ENCODE assay signal across 9 mouse cellular contexts in the genomic region with DNA sequence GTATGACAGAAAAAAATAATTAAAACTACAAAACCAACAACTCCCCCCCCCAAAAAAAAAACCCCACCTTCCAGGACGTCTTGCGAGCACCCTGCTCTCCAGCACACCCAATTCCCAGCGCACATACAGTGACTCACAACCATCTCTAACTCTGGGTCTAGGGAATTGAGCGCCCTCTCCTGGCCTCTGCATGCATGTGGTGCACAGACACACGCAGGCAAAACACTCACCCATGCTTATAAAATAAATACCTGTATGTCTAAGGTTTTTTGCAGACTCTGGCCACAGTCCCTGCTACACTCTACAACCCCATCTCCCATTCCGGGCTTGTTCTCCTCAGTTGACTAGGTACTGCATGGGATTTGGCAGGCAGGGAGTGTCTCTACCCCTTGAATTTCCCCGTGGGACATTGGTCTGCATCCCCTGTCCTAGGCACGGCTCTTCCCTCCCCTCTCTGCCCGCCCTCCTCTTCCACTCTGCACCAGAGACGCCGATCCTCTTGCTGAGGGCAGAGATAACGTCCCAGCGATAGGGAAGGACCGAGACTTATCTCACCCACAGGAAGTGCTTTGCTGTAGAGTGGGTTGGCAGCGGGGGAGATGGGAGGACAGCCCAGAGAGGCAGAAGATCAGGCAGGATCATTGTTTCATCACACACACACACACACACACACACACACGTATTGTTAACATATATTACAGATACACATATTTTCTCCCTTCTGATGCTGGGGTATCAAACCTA. TPM values are rescaled to one million over a fixed set of nuclear protein-coding genes. Genes with fewer than 3 reads are reported as not detected.
A peak's percentile ranks its signal among the peaks of the same experiment; 100 is the strongest.
DNase-seq lines count a peak whose midpoint lies in the region; ATAC-seq and TF ChIP-seq lines count a peak whose summit lies in the region.
"Had no signal": no experiment of that assay in that cellular context is flagged by ENCODE, and none has a peak within 500 bp of the region (broad histone marks: within the 10 kb centered on the region; RNA-seq: fewer than 3 reads in every experiment).

No protein-coding gene starts in this region.

- ATAC-seq in G1E (ENCODE audit: extremely low read depth, insufficient number of reproducible peaks, low FRiP score, poor library complexity, severe bottlenecking): peak; percentile 90
- ATAC-seq in common myeloid progenitor, adult 5-6 weeks (replicated peaks; ENCODE audit: low read depth, poor library complexity, severe bottlenecking): peak; percentile 73
- ATAC-seq in megakaryocyte-erythroid progenitor cell, adult 5-6 weeks (replicated peaks; ENCODE audit: low FRiP score, low TSS enrichment, poor library complexity, severe bottlenecking): peak; percentile 84
- ATAC-seq in erythroblast, adult 5-6 weeks (replicated peaks; ENCODE audit: low FRiP score, poor library complexity, severe bottlenecking): no peak
- ATAC-seq: forebrain, embryonic 13.5 days had no signal

- peak; percentile 54 for TF ChIP-seq CTCF in G1E (IDR thresholded peaks at IDR 0.05; ENCODE audit: low read depth, low read length)

- peaks cover 61% of the 10 kb centered on the region for H3K4me1 ChIP-seq in G1E (ENCODE audit: insufficient read depth, low read depth, low read length)

- DNase-seq in layer of hippocampus, adult 9-11 months: peak; percentile 12
- DNase-seq in layer of hippocampus, adult 11-12 months (ENCODE audit: low spot score): no peak
- DNase-seq in G1E (ENCODE audit: low spot score): peak; percentile 90
- DNase-seq in urinary bladder, adult 2 months (ENCODE audit: low spot score): no peak

- H3K36me3 ChIP-seq in G1E (replicated peaks): peaks cover 20% of the 10 kb centered on the region

- H3K9me3 ChIP-seq in G1E (replicated peaks): peaks cover 2% of the 10 kb centered on the region; the same call in 1 of the 2 replicates

- no peaks in the 10 kb centered on the region for H3K27me3 ChIP-seq in G1E (ENCODE audit: insufficient read depth, low read length)

- H3K4me3 ChIP-seq in G1E (ENCODE audit: low read depth, low read length): peak overlapping the region; percentile 61; the same call in 1 of the 2 replicates
- H3K4me3 ChIP-seq: forebrain, embryonic 13.5 days had no signal

RNA-seq across cellular contexts. Expression of gene Tfeb, which starts 6.3 kb away (rescaled TPM):
- total RNA-seq in G1E (2014; fragmentation: Nextera tagmentation) (11.9 and 17.8 TPM in 2 replicates), G1E (2017) (10.7 and 11.6 TPM in 2 replicates)
- 57.0 and 73.2 TPM in 2 replicates for polyA plus RNA-seq in G1E (2012)
- 5.8 and 6.4 TPM in 2 replicates for total RNA-seq in common myeloid progenitor, adult 5-6 weeks (2017)
- 3.8 and 4.2 TPM in 2 replicates for total RNA-seq in megakaryocyte-erythroid progenitor cell, adult 5-6 weeks (2014; fragmentation: Nextera tagmentation)
- total RNA-seq in megakaryocyte-erythroid progenitor cell, adult 5-6 weeks (2017): 3.0 and 8.3 TPM in 2 replicates
- 14.5 and 20.3 TPM in 2 replicates for polyA plus RNA-seq in urinary bladder, adult 2 months (2012; rRNA removed)
- 4.6 and 6.7 TPM in 2 replicates for total RNA-seq in erythroblast, adult 5-6 weeks (2015; ENCODE audit: low replicate concordance)
- 3.8 and 9.4 TPM in 2 replicates for total RNA-seq in erythroblast, adult 5-6 weeks (2017; ENCODE audit: low replicate concordance)

RNA-seq across cellular contexts. Expression of gene Pgc, which starts 16.5 kb away (rescaled TPM):
- total RNA-seq in G1E (2014; fragmentation: Nextera tagmentation): not detected in 2 replicates
- not detected in 2 replicates for total RNA-seq in G1E (2017)
- polyA plus RNA-seq in G1E (2012): not detected in 2 replicates
- not detected in 2 replicates for total RNA-seq in common myeloid progenitor, adult 5-6 weeks (2017)
- not detected in 2 replicates for total RNA-seq in megakaryocyte-erythroid progenitor cell, adult 5-6 weeks (2014; fragmentation: Nextera tagmentation)
- not detected in 2 replicates for total RNA-seq in megakaryocyte-erythroid progenitor cell, adult 5-6 weeks (2017)
- polyA plus RNA-seq in urinary bladder, adult 2 months (2012; rRNA removed): 0.09 TPM in 1 of 2 replicates, not detected in the other
- total RNA-seq in erythroblast, adult 5-6 weeks (2015; ENCODE audit: low replicate concordance): not detected in 2 replicates
- not detected in 2 replicates for total RNA-seq in erythroblast, adult 5-6 weeks (2017; ENCODE audit: low replicate concordance)
- polyA plus RNA-seq: forebrain, embryonic 13.5 days; kidney, embryonic 14.5 days had no signal

RNA-seq across cellular contexts. Expression of gene Prickle4, which starts 48.6 kb away (rescaled TPM):
- total RNA-seq in G1E (2014; fragmentation: Nextera tagmentation): not detected in 2 replicates
- total RNA-seq in G1E (2017): 1.2 TPM in 1 of 2 replicates, not detected in the other
- polyA plus RNA-seq in G1E (2012): 3.4 and 3.5 TPM in 2 replicates
- total RNA-seq in common myeloid progenitor, adult 5-6 weeks (2017): 0.27 and 0.34 TPM in 2 replicates
- total RNA-seq in megakaryocyte-erythroid progenitor cell, adult 5-6 weeks (2014; fragmentation: Nextera tagmentation): not detected in 2 replicates
- total RNA-seq in megakaryocyte-erythroid progenitor cell, adult 5-6 weeks (2017): 2.3 TPM in 1 of 2 replicates, not detected in the other
- 1.4 and 1.5 TPM in 2 replicates for polyA plus RNA-seq in urinary bladder, adult 2 months (2012; rRNA removed)
- not detected in 2 replicates for total RNA-seq in erythroblast, adult 5-6 weeks (2015; ENCODE audit: low replicate concordance)
- not detected in 2 replicates for total RNA-seq in erythroblast, adult 5-6 weeks (2017; ENCODE audit: low replicate concordance)
- polyA plus RNA-seq: forebrain, embryonic 13.5 days had no signal

RNA-seq across cellular contexts. Expression of gene Gm21981, which starts 48.9 kb away (rescaled TPM):
- total RNA-seq in G1E (2014; fragmentation: Nextera tagmentation): not detected in 2 replicates
- 0.12 and 0.71 TPM in 2 replicates for total RNA-seq in G1E (2017)
- polyA plus RNA-seq in G1E (2012): 0.21 and 0.44 TPM in 2 replicates
- total RNA-seq in common myeloid progenitor, adult 5-6 weeks (2017): 0.10 and 0.41 TPM in 2 replicates
- 1.4 TPM in 1 of 2 replicates, not detected in the other for total RNA-seq in megakaryocyte-erythroid progenitor cell, adult 5-6 weeks (2014; fragmentation: Nextera tagmentation)
- total RNA-seq in megakaryocyte-erythroid progenitor cell, adult 5-6 weeks (2017): not detected in 2 replicates
- polyA plus RNA-seq in urinary bladder, adult 2 months (2012; rRNA removed): 1.2 and 1.9 TPM in 2 replicates
- total RNA-seq in erythroblast, adult 5-6 weeks (2015; ENCODE audit: low replicate concordance): not detected in 2 replicates
- not detected in 2 replicates for total RNA-seq in erythroblast, adult 5-6 weeks (2017; ENCODE audit: low replicate concordance)

RNA-seq across cellular contexts. Expression of gene Frs3, which starts 54.3 kb away (rescaled TPM):
- 1.5 and 2.1 TPM in 2 replicates for total RNA-seq in G1E (2014; fragmentation: Nextera tagmentation)
- 1.6 and 2.1 TPM in 2 replicates for total RNA-seq in G1E (2017)
- 2.0 and 3.0 TPM in 2 replicates for polyA plus RNA-seq in G1E (2012)
- total RNA-seq in common myeloid progenitor, adult 5-6 weeks (2017): 0.92 and 1.6 TPM in 2 replicates
- 0.26 and 1.7 TPM in 2 replicates for total RNA-seq in megakaryocyte-erythroid progenitor cell, adult 5-6 weeks (2014; fragmentation: Nextera tagmentation)
- 0.53 TPM in 1 of 2 replicates, not detected in the other for total RNA-seq in megakaryocyte-erythroid progenitor cell, adult 5-6 weeks (2017)
- 8.1 and 10.1 TPM in 2 replicates for polyA plus RNA-seq in urinary bladder, adult 2 months (2012; rRNA removed)
- not detected in 2 replicates for total RNA-seq in erythroblast, adult 5-6 weeks (2015; ENCODE audit: low replicate concordance)
- total RNA-seq in erythroblast, adult 5-6 weeks (2017; ENCODE audit: low replicate concordance): not detected in 2 replicates

Comparison
In these comparisons a context has a peak if more than half of its experiments do, and no peak if none do; other contexts are left out.
1. DNase-seq: peak in layer of hippocampus, adult 9-11 months (single experiment) and G1E (single experiment); none in layer of hippocampus, adult 11-12 months (single experiment) and urinary bladder, adult 2 months (single experiment).